Mouse (Mus musculus) cerebellum, adult 8-10 months (tissue): ENCODE measurements at regions not wholly inside any gene's neighbourhood (a gene's known extent, or its start where the extent isn't known, plus 50 kb on each side); places are given as distances from the start of the nearest gene placed in this dataset.
A peak's percentile ranks its signal among the peaks of the same experiment; 100 is the strongest.

Experiments used
- DNase-seq: peaks from one replicate; pipeline ENCODE4 v3.0.0; 2022

GRCm38 (mm10) chr2:92752794-92753193 is 153.3 kb downstream of the Chst1 start:
- DNase-seq, result no peak

GRCm38 (mm10) chr2:92754505-92755280 is 155.2 kb downstream of the Chst1 start:
- no peak for DNase-seq

- no peak for DNase-seq
Observed at GRCm38 (mm10) chr2:92756491-92756890, 157.0 kb downstream of the Chst1 start.

GRCm38 (mm10) chr2:92758775-92759174 is 156.1 kb upstream of the Syt13 start:
- DNase-seq, result no peak

DNA sequence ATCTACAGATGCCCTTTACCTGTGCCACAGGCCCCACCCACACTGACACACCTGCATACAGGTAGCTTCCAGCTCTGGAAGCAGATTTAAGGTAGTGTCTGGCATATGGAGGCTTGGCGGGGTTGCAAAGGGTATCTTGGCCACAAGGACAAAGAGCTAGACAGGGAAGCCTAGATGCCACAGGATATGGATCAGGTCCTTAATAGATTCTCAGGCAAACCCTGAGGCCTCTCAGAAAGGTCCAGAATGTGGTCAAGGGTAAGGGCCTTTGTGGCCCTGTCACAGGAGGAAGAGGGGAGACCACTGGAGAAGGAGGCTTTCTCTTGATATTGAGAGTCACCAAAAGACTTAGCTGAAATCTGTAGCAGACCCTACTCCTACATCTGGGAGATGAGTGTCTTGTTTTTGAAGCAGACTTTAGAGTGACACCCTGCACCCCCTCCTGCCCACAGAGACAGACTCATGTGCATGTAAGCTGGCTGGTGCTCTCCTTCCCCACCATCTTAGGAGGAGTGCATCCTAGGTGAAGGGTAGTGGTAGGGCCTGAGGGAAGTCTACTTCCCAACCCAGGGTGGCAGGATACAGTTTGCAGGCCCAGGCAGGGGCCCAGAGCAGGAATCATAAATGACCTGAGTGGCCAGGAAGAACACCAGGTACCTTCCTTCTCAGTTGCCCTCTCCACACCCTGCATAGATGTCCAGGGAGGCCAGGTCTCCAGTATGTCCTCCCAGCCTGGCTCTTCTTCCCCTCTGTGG is 150.8 kb upstream of the Syt13 start:
- no peak for DNase-seq

- DNase-seq, result no peak
Observed at GRCm38 (mm10) chr2:92767476-92768005, 147.4 kb upstream of the Syt13 start.

GRCm38 (mm10) chr2:92768088-92768487 is 146.8 kb upstream of the Syt13 start:
- peak; percentile 51 for DNase-seq

GRCm38 (mm10) chr2:92769061-92769460 is 145.8 kb upstream of the Syt13 start:
- no peak for DNase-seq

GRCm38 (mm10) chr2:92770098-92770497 is 144.8 kb upstream of the Syt13 start:
- no peak for DNase-seq

- DNase-seq, result peak; percentile 45
Observed at GRCm38 (mm10) chr2:92772623-92773022, 142.3 kb upstream of the Syt13 start.

- DNase-seq, result no peak
Observed at GRCm38 (mm10) chr2:92776497-92776896, 138.4 kb upstream of the Syt13 start.

DNA sequence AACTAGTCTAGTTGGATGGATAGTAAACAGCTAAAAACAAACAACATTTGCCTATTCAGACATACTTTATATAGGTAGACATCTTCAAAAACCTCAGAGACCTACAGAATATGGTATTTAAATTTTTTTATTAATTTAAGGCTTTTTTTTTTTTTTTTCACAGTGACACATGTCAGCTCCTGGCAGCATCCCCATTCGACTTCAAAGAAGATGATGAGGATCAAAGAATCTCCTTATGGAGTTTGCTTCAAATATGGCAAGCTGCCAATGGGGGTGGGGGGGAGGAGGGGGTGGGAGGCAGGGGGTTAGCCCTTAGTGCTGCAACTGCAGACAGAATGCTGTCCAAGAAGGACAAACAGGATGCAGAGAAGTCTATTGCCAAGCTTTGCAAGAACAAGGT is 135.8 kb upstream of the Syt13 start:
- DNase-seq, result no peak

- no peak for DNase-seq
Observed at GRCm38 (mm10) chr2:92780021-92780420, 134.9 kb upstream of the Syt13 start.

- no peak for DNase-seq
Observed at GRCm38 (mm10) chr2:92781451-92781850, 133.4 kb upstream of the Syt13 start.

DNA sequence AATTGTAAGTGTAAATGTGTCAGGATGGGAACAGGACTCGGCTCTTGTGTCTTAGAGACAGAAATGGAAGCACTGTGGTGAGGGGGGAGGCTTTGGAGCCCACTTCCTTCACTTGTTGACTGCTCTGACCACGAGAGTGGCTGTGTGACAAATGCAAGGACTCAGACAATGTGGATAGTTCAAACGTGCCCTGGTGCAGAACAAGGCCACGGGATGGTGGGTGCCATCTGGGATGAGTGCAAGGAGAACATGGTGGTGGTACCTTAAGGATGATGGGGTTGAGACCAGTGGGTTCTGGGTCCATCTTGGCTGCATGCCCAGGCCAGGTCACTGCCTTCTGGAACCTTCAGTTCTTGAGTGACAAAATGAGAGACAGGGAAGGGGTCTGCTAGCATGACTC is 132.3 kb upstream of the Syt13 start:
- DNase-seq, result no peak

- DNase-seq, result no peak
Observed at GRCm38 (mm10) chr2:92784916-92785315, 130.0 kb upstream of the Syt13 start.

DNA sequence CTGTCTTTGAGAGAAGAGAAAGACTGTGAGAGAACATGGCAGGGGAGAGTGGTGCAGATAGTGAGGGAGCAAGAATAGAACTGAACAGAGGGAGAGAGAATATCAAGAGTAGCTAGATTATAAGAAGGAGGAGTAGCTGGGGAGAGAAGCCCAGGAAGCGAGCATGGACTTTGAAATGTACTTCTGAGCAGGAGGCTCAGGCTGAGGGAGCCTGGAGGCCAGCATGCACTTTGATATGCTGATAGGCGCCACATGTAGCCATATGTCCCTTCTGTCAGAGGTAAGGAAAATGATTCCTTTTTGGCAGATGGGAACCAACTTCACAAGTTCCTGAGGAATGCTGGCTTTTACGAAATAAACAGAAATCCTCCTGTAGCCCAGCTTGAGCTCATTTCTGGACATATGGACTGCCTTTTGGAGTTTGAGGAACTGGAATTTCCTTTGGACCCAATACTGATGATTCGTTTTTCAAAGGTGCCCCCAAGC is 126.9 kb upstream of the Syt13 start:
- DNase-seq, result no peak

GRCm38 (mm10) chr2:92788875-92789274 is 126.0 kb upstream of the Syt13 start:
- DNase-seq, result peak; percentile 35

GRCm38 (mm10) chr2:92790374-92790773 is 124.5 kb upstream of the Syt13 start:
- no peak for DNase-seq

DNA sequence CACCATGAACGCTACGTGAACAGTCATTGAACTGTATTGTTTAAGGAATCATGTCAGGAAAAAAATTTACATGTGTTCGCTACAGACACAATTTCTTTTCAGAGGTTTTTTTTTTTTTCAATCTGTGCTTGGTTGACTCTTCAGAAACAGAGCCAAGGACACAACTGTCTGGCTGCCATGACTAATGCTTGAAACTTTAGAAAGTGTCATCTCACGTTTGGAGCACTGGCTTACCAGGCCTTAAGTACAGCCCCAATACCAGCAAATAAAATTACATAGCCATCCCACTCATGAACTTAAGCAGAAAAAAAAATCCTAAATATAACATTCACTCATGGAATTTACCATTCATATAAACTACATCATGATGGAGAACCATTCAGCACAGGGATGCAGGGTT is 115.1 kb upstream of the Syt13 start:
- DNase-seq, result no peak

- DNase-seq, result peak; percentile 16
Observed at GRCm38 (mm10) chr2:92800667-92801066, 114.2 kb upstream of the Syt13 start.

GRCm38 (mm10) chr2:92804916-92805315 is 110.0 kb upstream of the Syt13 start:
- no peak for DNase-seq

GRCm38 (mm10) chr2:92805761-92806160 is 109.1 kb upstream of the Syt13 start:
- no peak for DNase-seq
